Mouse (Mus musculus): ENCODE data around the gene Mansc4.

DNA sequence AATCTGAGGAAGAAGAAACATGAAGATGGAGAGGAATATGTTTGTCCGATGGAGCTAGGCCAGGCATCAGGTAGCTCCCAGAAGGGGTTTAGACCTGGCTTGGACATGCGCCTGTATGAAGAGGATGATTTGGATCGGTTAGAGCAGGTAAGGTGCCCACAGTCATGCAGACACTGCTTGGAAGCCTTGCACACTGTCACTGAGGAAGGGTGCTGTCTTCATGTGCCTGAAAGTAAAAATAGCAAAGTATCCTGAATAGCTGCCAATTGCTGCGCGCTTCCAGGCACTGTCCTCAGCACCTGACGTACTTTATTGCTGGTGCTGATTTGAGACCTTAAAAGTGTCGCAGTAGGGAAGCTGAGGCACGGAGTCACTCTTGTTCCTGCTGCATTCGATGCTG is 57.2 kb downstream of the Mansc4 start:
- TF ChIP-seq MYOD1 (IDR thresholded peaks at IDR 0.05; ENCODE audit: control insufficient read depth in 1 of 3, insufficient read length in 2 of 3, low read depth in 2 of 3): no peak
- TF ChIP-seq TCF3 (IDR thresholded peaks at IDR 0.05; ENCODE audit: insufficient read length, low read depth): no peak
- TF ChIP-seq USF1 (IDR thresholded peaks at IDR 0.05; ENCODE audit: low read depth): no peak
- TF ChIP-seq POLR2A (IDR thresholded peaks at IDR 0.05; ENCODE audit: insufficient read length, low read depth): no peak
- no peak for TF ChIP-seq MYOG (IDR thresholded peaks at IDR 0.05; ENCODE audit: control insufficient read depth in 1 of 3, insufficient read depth in 1 of 3, insufficient read length in 2 of 3, low read depth in 2 of 3)

Data from myocyte (in vitro differentiated cells).